Mouse (Mus musculus) T-cell, adult 2 months (primary cell): ENCODE measurements around the gene Lgals8.

Experiments
- DNase-seq: peaks from one replicate; pipeline ENCODE4 v3.0.0; 2022; ENCODE audit warnings: low spot score

Lgals8 gene

DNA sequence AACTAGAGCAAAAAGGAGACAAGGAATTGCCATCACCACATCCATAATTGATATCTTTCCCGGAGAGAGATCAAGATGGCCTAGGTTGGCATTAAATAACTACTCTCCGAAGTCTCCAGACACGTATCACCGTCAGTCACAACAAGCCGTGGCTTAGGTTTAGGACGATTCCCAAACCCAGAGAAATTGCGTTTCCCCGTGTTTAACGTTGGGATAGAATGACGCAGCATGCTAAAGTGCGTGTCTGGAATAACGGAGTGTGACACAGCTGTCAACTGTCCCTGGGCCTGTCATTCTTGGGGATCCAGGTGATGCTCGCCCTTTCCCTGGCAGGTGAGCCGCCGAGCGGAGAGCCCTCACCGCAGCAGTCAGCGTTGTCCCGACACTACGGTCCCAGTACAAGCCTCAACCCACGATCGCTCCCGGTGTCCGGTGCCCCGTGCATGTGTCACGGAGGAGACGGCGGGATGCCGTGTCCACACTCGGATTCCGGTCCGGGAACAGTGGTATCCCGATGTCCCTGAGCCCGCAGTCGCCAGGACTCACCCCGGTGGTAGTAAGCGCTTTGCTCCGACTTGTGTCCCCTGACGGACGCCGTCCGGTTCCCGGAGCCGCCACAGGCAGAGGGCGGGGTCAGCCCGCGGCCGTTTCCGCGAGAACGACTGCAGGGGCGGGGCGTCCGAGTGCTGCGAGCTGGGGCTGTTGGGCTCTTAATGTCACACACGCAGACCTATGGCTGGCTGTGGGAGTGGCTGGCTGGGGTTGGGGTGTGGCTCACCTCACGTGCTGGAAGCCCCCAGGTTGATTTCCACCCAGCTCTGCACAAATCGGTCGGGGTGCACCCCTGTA, 3.6 kb downstream of the Lgals8 start:
- peak; percentile 89 for DNase-seq

DNA sequence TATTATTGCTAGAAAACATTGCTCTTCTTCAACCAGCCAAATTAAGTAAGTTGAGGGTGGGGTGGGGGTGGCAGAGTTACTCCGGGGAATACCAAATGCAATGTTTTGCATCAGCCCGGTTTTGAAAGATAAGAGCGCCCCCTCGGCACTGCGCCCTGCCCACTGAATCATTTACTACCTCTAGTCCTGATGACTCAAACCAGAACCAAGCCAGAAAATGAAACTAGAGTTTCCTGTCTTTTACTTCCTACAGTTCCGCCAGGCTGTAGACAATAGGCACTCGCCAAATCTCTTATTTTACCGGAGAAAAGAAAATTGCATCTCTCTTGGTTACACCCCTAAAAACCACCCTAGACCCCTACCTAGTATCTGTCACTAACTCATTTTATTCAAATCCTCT, 4.3 kb downstream of the Lgals8 start:
- DNase-seq = peak; percentile 72

DNA sequence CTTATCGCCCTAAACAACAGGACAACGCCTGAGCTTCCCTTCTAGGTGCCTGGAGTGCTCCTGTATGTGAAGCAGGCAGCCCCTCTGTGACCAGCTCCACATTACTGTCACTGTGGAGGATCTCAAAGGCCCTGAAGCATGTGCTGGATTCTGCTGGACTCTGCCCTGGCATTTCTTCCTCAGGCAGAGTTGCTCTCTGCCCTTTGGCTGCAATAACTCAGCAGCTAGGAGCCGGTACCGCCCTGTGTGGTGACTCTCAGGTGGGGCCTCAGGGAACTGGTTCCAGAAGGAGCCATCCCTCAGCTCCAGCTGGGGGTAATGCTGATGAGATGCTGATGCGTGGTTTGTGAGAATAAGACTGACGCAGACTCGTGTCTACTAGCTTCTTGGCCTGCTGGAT, 8.0 kb downstream of the Lgals8 start:
- no peak for DNase-seq

DNA sequence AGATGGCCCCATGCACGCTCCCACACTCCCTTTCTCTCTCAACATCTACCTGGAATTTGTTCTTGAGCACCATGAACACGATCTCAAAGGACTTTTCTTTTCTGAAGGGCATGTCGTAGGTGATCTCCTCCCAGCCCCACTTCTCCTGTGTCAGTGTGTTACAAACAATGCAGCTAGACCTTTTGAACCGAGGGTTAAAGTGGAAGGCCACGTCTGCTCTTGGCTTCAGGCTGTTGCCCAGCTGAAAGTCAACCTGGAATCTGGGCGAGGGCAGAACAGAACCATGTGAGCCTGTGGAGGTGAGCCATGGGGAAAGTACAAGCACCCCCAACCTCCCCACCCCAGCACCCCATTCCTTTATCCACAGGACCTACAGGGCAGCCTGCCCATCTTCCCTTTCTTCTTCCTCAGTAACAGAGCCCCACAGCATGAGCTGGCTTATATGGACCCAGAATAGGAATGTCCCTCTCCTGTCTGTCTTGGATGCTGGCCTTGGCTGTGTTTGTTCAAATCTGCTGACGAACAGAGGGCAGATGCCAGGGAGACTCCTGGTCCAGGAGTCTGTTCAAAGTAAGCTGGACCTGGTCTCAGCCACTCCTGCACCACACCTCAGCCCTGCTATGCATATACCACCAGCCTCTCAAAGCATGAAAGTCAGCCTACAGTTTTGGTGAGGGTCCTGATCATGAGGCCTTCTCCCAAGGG, 9.9 kb downstream of the Lgals8 start:
- DNase-seq = no peak

DNA sequence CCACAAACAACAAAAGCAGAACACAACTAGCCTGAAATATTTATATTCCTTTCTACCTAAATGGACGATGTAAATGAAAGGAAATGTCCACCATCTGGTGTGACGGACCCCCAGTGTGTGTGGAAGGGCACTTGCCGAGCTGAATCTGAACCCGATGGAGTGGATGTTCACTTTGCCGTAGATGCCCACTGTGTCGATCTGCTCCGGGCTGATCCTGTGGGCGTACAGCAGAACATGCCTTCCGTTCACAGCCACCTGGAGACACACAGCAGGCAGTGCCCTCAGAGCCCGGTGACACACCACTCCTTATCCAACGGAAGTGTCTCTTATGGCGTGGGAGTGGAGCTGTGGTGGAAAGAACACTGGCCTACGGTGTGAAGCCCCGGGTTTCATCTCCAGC, 11.6 kb downstream of the Lgals8 start:
- DNase-seq = no peak

DNA sequence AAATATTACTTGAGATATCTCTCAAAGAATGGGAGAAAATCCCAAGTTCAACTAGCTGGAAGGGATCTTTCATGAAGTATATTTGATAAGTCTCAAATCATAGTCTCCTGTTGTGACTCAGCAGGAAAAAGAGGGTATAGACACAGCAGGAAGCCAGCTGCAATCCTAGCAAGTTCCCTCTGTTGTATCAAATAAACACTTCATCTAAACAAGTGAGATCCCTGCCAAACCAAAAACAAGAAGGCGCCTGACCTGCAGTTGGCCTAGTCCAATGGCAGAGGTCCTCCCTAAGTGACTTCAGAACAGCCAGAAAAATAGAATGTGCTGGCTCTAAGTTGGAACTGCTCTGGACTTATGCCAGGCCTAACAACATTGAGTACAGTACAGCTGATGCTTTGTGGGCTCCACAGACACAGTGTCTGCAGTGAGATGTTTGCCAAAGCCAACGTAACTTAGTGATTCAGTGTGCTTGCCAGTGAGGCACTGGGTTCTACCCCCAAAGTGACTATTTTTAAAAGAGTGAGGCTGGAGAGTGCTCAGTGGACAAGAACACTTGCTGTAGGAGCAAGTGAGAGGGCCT, 22.6 kb downstream of the Lgals8 start:
- DNase-seq = no peak

DNA sequence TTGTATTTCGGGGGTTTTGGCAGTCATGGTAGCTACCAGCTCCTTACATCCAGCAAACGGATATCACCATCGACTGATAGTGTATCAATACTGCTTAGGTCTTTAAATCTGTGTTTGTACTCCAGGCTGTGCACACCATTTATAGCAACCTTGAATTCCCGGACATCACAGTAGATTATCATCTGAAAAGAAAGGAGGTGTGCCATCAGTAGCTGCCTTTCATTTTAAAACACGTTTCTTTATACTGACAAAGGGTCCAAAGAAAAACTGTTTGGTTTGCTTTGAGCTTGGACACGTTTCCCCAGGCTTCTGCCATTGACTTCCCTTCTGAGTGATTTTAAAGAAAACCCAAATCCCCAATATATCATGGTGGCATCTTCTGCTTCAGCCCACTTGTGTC, 23.9 kb downstream of the Lgals8 start:
- no peak for DNase-seq

DNA sequence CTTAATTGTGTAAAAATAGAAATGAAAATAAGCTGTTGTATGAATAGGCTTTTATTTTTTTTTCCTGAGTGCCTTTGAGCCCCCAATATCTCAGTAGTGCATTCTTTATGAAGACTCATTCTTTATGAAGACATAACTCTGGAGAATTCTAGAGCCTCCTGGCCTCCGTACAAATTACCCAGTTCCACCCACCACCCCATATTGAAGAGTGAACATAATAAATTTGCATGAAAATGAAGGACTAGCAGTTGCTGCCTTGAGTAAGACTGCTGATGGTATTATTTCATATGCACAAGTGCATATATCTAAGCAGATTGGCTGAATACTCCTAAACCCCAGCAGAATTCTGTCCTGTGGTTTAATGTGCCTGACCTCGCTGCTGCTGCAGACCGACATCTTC, 25.2 kb downstream of the Lgals8 start:
- no peak for DNase-seq

DNA sequence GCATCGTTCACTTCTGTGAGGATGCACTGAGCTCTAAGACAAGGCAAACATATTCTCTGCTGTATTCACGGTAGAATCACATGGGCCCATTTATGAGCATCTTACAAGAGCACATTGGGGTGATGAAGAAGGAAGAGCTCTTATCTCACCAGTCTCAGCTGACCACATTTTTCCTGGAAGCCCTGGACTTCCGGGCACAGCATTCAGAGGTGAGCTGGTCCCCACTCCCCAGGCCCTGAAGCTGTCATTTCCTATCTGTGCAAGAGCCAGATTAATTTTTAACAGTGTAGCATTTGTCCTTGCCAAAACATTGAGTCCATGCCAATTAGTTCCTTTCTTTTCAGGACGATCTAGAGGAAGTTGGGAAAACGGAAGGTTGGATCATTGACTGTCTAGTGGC, 30.9 kb downstream of the Lgals8 start:
- DNase-seq = no peak

DNA sequence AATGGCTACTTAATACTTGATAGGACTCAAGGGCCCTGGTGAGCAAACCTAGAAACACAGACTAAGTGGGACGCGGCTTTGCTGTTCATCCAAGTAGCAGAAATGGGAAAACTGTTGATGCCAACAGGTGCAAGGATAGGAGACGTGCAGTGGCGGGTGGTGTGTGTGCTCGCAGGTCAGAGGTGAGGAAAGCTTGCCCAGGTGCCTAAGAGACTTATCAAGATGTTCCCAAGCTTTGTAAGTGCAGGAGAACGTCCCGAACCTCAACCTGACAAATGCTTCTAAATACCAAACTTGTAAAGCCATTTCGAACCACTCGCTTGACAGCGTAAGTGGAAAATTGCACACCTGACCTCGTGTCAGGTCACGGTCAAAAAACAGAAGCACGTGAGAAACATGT, 36.2 kb downstream of the Lgals8 start:
- no peak for DNase-seq

DNA sequence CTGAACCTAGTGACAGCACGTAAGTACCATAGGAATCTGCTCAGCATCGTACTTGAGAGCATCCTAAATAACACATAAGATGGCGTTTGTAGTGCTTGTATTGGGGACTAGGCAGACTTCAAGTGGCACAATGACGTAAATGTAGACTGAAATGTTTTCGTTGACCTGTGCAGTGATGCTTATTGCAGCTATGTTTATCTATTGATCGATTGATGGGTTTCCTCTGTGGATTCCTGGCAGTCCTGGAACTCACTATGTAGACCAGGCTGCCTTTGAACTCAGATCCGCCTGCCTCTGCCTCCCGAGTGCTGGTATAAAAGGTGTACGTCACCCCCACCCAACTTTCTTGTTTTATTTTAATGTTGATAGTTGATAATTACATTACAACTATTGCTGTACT, 44.1 kb downstream of the Lgals8 start:
- DNase-seq = no peak

DNA sequence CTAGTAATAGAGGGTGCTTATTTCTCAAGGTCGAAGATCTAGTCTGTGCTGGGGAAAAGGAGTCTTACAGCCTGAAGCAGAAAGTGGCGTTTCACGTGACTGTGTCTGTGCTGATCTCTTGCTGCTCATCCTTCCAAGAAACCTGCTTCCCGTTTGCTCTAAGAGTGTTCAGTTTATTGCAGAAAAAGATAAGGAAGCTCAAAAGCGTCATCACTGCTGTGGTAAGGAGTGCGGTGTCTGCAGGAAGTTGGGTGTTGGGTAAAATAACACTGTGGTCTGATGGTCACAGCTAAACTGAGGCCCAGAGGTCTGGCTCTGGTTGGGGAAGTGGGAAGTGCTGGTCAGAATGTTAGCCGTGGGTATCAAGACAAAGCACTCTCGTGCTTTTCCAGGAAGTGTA, 52.7 kb downstream of the Lgals8 start:
- DNase-seq = no peak

DNA sequence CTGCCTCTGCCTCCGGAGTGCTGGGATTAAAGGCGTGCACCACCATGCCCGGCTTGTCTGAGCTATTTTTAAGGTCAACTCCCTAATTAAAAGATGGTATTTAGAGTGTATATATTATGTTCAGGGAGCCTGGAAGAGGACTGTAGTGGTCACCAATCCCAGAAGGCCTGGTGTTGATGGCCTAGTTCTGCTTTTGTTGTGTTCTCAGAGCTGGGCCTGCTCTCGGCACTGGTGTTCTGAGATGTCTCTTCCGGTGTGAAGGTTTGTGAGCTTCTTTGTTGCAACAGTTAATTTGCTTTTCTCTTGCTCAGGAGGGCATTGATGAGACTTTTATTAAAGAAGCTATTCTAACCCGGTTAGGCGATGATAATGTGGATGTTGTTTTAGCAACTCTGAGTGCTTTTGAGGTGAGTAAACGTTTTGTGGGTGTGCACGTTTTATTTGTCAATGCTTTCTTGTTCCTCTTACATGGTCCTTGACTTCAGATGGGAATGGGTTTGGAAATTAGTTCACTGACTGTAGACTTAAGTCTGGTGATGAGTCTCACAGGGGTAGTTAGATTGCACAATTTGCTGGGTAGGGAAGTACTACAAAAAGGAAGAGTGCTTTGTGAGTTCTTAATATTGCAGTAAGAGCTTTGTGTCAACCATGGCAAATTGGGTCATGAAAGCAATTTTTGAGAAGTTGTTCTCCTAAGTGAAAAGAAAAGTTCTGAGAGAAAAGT, 56.2 kb downstream of the Lgals8 start:
- no peak for DNase-seq

DNA sequence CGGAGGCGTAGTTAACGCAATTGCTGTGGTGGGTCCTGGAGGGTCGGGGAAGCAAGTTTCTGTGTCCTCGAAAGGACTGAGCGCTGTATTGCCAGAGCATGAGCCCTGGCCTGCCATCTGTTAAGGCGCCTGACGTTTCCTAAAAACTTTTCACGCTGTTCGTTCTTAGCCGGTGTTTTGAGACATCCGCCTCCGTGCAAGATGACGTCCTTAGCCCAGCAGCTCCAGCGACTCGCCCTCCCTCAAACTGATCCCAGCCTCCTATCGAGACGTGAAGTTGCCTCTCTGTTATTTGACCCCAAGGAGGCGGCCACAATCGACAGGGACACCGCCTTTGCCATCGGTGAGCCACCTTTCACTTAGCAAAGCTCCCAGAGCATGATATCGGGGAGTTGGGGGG, 69.2 kb downstream of the Lgals8 start:
- DNase-seq = peak; percentile 55

DNA sequence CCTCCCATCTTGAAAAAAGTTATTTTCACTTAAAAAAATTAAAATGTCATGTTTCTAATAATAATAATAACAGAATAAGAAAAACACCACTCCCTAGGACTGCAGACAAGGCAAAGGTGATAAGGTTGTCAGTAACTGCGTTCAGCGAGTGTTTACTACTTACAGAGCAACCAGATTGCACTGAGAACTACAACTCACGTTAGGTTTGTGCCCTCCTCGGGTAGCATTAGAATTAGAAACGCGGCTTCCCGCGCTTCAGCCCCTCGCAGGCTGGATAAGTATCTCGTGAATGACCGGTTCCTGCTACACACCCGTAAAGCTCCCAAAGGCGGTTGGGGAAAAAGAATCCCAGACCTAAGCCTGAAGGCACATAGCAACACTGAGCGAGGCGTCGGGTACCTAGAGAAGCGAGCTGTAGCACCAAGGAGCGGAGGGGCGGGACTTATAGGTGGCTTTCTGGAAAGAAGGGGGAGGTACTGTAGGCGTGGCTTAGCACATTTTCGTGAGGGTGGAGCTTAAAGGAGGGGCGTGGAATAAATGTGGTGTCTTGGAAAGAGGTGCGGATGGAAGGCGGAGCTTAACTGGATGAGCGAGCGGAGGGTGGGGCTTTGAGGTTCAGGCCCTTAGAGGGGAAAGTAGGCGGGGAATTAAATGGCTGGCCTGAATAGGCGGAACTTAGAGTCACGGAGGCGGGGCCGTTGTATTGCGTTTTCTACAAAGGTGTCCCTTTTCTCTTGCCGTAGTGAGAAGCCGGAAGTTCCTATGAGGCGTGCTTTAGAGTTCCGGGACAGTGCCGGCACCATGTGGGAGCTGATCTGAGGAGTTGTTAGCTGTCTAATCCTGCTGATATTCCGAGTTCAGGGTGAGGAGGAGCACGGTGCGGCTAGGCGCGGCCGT, 69.9 kb downstream of the Lgals8 start, which contains the start of gene Heatr1:
Gene Heatr1, plus strand, starts transcription at position 419 of the 897 bp plus-strand sequence.
- DNase-seq = peak; percentile 97
